Mouse (Mus musculus): Measurements from ENCODE around the gene Clnk.

The Clnk gene

DNA sequence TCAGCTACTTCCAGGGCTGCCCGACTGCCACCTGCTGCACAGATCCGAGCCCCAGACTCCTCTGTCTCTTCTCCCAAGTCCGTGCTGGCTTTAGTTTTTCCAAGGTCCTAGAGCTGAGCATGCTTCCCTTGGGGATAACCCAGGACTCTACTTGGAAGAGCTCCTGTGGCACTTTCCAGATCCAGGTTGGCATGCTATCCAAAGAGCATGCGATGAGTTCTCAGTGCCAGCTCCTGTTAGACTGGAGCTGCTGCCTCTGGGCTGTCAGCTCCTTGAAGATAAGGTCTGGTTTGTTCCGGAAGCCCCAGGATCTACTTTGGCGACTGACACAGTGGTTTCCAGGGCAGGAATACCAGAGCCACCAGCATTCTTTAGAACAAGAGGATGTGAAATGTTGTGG is 187.4 kb downstream of the Clnk start:
- POLR2A ChIA-PET: interaction anchor here in 3 of 4 experiments (0.7 to 6.7 kb wide), 11 partner anchors 7 to 29 kb away, joined by 3 to 115 read pairs (median 4); no protein-coding TSS in a partner anchor
- CTCF ChIA-PET: interaction anchor here in 3 of 4 experiments (0.6 to 1.5 kb wide), 3 partner anchors 57 to 65 kb away, joined by 5 read pairs; no protein-coding TSS in a partner anchor

DNA sequence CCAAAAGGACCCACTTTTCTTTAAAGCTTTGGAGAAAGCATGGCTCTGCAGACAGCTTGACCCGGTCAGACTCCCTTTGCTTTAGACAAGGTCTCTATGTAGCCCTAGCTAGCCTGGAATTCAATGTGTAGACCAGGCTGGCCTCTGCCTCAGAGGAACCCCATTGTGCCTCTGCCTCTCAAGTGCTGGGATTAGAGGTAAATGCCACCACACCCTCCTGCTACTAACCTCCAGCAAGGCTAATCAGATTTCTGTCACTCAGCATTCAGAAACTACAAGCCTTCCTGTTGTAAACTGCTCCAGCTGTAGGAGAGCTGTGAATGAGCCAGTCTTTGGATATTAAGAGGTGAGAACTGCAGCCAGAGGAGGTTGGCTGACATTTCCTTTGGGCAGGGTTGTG is 188.9 kb downstream of the Clnk start:
- ChIA-PET POLR2A (interaction anchor here (0.8 to 6.7 kb wide), 4 partner anchors 8 to 10 kb away, joined by 4 to 115 read pairs (median 44); no protein-coding TSS in a partner anchor), CTCF (interaction anchor here in 1 of 4 experiments (0.5 to 0.6 kb wide), 2 partner anchors 49 to 51 kb away, joined by 3 read pairs; no protein-coding TSS in a partner anchor)

DNA sequence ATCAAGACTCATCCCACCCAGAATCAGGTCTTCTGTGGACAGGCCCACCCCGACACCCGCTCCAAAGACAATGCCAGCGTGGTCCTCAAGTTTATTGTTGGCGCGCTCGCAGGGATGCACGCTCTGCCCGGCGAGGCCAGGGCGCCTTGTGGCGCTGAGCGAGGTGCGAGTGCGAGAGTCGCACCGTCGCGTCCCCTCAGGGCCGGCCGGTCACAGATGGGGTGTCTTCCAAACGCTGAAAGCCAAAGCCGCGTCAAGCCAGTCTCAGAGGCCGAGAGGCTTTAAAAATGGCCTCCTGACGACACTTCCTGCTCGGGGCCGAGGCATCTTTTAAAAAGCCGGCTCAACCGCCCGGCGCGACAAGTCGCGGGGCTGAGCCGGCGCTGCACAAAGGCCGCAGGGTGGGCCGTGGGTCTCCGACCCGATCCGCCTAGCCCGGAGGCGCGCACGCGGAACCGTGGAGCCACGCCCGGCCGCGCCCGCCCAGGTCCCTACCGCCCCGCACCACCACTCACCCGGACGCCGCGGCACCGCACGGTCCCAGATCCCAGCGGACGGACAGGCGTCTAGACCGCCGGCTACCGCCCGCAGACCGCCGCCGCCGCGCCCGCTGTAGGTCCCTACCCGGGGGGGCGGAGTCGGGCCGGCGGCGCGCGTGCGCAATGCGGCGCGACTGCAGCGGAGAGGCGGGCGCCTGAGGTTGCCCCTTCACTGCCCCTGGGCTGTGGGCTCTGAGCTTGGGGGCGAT is 192.3 kb downstream of the Clnk start, which contains the start of gene Zfp518b:
Gene Zfp518b, minus strand, starts transcription at position 663 of the 748 bp plus-strand sequence.
- ChIA-PET POLR2A (interaction anchor here (0.5 to 6.7 kb wide), 31 partner anchors 8 to 165 kb away, joined by 3 to 115 read pairs (median 6); no protein-coding TSS in a partner anchor), CTCF (interaction anchor here in 1 of 4 experiments (1.4 kb wide), 1 partner anchor 10 kb away, joined by 3 read pairs; no protein-coding TSS in a partner anchor)

DNA sequence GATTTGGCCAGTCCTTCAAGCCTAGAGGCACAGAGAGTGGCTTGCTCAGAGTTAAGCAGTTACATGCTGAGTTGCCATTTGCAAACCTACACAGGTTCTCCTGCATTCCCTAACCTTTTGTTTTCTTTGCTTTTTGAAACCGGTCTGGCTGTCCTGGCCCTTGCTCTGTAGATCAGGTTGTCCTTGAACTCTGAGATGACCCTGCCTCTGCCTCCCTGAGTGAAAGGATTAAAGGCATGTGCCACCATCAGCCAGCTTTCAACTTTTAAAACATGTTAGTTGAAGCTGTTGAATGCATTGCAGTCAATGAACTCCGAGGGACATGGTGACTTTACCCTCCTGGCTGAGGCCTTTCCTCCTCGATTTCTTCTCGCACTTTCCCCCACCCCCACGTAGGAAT is 217.8 kb downstream of the Clnk start:
- POLR2A ChIA-PET: interaction anchor here in 3 of 4 experiments (0.6 to 2.3 kb wide), 11 partner anchors 11 to 97 kb away, joined by 3 to 7 read pairs (median 3); partner anchors contain the start of gene Zfp518b (in 1 of the 3)
- CTCF ChIA-PET: no interaction called here
